Mouse (Mus musculus) heart, adult 2 months (tissue): ENCODE data around the gene Cflar.
"Not testable (repeated sequence)": the region's sequence is repeated elsewhere in the genome, so short reads cannot be mapped to it uniquely, and the experiment has no call there.

Experiments used
- CTCF ChIP-seq: fragments of 200-600 bp; IDR thresholded peaks from 2 replicates; pipeline ENCODE4 v1.8.1; 2022; ENCODE audit warnings: antibody characterized with exemption, mild to moderate bottlenecking, moderate library complexity
- POLR2A ChIP-seq: fragments of 200-500 bp; IDR thresholded peaks from 2 replicates; pipeline ENCODE4 v1.6.1; 2011; ENCODE audit warnings: mild to moderate bottlenecking, low read depth, low read length, control low read depth; ENCODE audit not compliant: insufficient read depth

DNA sequence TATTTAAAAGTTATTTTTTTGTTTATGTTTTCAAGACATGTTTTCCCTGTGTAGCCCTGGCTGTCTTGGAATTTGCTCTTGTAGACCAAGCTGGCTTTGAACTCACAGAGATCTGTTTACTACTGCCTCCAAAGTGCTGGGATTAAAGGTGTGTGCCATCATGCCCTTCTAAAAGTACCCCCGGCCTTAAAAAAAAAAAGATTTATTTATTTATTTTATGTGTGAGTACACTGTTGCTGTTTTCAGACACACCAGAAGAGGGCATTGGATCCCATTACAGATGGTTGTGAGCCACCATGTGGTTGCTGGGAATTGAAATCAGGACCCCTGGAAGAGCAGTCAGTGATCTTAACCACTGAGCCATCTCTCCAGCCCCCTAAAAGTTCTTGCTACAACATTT, 1.3 kb upstream of the Cflar start:
- peak; percentile 34 for TF ChIP-seq CTCF
- TF ChIP-seq POLR2A = not testable (repeated sequence)
